Mouse (Mus musculus) heart, adult 18-20 months (tissue): ENCODE results near the gene Itgbl1. TPM values are rescaled to one million over a fixed set of nuclear protein-coding genes. Genes with fewer than 3 reads are reported as not detected.
"Not testable (repeated sequence)": the region's sequence is repeated elsewhere in the genome, so short reads cannot be mapped to it uniquely, and the experiment has no call there.

ENCODE experiments used
- DNase-seq, 2 experiments: peaks; one replicate each; pipeline ENCODE4 v3.0.0; 2021 to 2022; ENCODE audit warnings: mixed read lengths in 1 of 2
- long read RNA-seq, 2 experiments: library from polyadenylated mRNA; stranded (forward); transcript quantifications; one replicate each; pipeline ENCODE4 v2.0.0; 2021
- total RNA-seq, 2 experiments: library from RNA; stranded (reverse); gene quantifications; 2 replicates each; pipeline ENCODE4 v1.2.3; 2021

Gene Itgbl1
- 1 to 10 TPM; 3.0 to 4.3 TPM for total RNA-seq
- long read RNA-seq, experiment 1, full-length matches to known transcripts: 7 of 8 reads
- long read RNA-seq, experiment 1, partial matches to known transcripts: 1 of 8 reads
- long read RNA-seq, experiment 1, other reads (novel, unspliced or antisense): 0 of 8 reads
- long read RNA-seq, experiment 2, full-length matches to known transcripts: 2 of 2 reads
- long read RNA-seq, experiment 2, partial matches to known transcripts: 0 of 2 reads
- long read RNA-seq, experiment 2, other reads (novel, unspliced or antisense): 0 of 2 reads

DNA sequence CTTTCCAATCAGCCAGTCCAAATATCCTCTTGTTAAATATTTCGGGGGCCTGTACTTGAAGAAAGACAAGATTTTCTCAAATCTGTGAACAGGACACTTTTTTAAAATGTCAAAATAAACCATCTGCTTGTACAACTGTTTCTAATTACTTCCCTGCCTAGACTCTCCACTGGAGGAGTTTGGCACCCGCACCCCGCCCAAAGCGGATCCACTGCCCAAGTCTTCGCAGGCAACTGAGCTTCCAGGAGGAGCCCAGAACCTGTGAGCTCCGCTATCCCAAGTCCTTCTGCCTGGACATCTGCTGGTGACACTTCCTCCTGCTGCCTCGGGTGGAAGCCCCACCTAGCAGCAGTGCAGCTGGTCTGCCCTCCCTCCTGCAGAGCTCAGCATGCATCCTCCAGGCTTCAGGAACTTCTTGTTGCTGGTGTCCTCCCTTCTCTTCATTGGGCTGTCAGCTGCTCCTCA lies at the start of gene Itgbl1:
Gene Itgbl1, plus strand, starts transcription at position 51 of the 465 bp plus-strand sequence.
- peak; percentile 46 to 49 for DNase-seq

- DNase-seq: no peak
These were observed 36.8 kb upstream of the Itgbl1 start for GRCm38 (mm10) chr14:123622969-123623368.

GRCm38 (mm10) chr14:123626501-123627179 lies 33.1 kb upstream of the Itgbl1 start, which contains the start of gene Nalcn:
Gene Nalcn (minus strand): TSS chr14:123627144.
- peak; percentile 8 to 22 for DNase-seq

GRCm38 (mm10) chr14:123627180-123627562 lies 32.6 kb upstream of the Itgbl1 start:
- DNase-seq: no peak

DNA sequence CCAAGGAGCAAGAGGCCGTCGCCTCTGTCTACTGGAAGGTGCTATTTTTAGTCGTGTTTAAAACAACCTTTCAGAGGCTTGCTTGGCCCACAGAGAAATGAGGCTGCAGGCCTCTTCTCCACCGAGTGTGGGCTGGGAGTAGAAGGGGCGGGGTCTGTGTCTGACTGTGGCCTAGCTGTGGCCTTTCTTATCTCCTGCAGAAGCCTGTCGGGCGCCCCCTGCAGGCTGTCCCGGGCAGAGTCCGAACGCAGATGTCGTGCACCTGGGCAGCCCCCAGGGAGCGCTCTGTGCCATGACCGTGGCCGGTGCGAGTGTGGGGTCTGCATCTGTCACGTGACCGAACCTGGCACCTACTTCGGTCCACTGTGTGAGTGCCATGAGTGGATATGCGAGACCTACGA lies 1.3 kb downstream of the Itgbl1 start:
- peak; percentile 35 to 55 for DNase-seq

DNA sequence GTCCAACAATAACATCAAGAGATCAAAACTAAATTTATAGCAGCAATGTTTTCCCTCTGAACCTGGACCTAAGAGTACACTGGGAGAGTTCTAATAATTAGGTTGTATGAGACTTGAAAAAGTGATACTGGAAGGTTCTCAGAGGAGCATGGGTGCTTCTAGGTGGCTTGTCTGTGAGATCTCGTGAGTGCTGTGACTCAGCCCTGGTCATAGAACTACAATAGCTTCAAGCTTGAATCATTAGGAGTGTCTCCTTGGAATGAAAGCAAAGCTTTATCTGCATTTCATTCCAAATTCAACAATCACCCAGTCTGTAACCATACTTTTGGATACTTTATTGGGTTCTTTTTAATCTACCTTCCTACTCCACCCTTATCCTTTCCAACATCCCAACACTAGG lies 2.6 kb downstream of the Itgbl1 start:
- peak; percentile 13 to 30 for DNase-seq

DNA sequence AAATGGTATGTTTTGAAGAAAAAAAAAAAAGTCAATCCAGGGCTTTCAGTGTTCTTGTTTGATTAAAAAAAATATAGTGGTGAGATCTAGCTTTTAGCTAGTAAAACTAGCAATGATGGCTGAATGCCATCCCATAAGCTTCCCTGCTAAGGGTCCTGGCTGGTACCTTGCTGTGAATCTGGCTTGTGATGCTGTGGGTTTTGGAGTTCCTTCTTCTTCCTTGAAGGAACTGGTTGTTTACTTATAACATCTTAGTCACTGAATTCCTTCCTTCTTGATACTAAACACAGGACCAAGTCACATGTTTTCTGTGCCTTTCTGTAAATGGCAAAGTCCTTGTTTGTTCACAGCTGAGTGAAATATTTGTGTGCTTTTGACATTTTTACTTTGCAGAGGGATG lies 3.4 kb downstream of the Itgbl1 start:
- no peak for DNase-seq

GRCm38 (mm10) chr14:123664451-123664850 lies 4.7 kb downstream of the Itgbl1 start:
- no peak for DNase-seq

GRCm38 (mm10) chr14:123671076-123671475 lies 11.3 kb downstream of the Itgbl1 start:
- DNase-seq: not testable (repeated sequence)

DNA sequence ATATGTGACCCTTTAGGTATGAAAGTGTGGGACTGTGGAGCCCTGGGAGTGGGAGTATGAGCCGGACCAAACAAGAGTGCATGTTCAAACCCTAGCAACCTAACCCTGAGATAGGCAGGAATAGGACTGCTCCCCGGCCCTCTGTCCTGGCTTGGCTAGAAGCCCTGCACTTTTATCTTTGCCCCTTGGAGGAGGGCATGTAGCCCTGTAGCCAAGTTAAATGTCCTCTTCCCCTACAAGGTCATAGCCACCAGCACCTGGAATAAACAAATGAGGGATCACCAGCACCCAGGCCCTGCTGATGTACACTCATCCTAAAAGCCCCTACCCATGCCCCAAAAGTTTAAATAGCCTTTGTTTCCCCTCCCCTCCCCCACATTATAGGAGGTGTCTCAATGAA lies 18.3 kb downstream of the Itgbl1 start:
- no peak for DNase-seq

DNA sequence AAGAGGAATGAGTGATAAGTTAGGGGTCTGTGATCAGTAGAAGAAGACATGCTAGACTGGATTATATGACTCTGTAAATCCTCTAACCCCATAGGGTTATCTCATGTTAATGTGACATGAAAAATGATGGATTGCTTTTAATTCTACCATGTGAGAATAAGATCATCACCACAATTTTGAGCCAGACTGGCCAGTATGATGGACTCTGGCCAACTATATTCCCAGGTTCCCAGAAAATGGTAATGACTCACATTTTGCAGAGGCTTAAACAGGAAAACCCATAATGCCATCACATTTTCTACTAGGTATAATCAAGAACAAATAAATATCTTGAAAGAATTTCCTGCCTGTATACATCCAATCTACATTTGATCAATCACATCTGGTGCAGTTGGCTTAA lies 55.0 kb downstream of the Itgbl1 start:
- no peak for DNase-seq

DNA sequence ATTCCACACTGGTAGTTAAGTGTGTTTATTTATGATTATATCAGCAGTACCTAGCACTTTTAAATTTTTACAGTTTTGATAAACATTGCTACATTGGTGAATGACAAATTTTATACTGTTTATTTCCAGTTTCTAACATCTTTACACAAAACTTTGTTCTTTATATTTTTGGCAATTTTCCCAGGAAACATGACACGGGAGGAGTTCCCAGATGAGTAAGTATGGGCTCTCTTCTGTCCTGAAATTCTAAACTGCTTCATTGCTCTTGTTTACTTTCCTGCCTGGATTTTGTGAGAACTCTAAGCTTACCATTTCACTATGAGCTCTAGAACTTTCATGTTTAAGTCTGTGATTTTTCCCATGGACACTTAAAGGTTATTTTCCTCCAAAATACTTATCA lies 82.3 kb downstream of the Itgbl1 start:
- DNase-seq: no peak

- DNase-seq: no peak
These were observed 91.2 kb downstream of the Itgbl1 start for GRCm38 (mm10) chr14:123751017-123751416.

DNA sequence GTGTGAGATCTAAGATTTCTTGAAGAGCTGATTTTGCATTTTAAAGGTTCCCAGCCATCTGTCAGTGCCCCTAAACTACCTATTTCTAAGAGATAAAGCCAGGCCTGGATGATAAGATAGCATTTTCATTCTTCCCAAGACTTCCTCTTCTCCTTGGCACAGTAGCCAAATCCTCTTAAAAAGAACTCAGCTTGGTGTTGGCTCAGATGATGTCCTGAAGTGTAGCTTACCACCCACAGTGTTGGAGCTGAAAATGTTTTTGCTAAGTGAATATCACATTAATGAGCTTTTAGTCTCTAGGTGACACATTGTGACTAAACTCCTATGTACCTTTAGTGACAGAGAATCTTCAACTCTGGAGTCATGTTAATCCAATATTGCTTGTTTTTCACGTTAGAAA lies 99.8 kb downstream of the Itgbl1 start:
- no peak for DNase-seq

GRCm38 (mm10) chr14:123760079-123760478 lies 100.3 kb downstream of the Itgbl1 start:
- DNase-seq: no peak

DNA sequence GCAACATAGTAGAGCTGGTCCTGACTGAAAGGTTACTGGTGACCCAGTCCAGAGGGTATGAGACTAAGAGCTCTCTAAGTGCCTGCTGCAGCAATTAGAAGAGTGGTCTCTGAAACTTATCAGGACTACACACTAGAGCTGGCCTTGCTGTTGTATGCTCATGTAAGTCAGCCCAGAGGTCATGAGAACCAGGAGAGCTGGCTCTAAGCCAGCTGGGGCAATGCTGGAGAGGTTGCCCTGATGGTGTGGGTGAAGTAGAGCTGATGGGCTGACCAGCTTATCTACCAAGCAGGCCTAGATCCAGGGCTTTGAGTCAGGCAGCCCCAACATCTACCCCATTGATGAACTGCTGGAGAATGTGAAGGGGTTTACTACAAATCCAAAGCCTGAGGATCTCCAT lies 142.0 kb downstream of the Itgbl1 start:
- DNase-seq: peak in 1 of 2 experiments; percentile 9

DNA sequence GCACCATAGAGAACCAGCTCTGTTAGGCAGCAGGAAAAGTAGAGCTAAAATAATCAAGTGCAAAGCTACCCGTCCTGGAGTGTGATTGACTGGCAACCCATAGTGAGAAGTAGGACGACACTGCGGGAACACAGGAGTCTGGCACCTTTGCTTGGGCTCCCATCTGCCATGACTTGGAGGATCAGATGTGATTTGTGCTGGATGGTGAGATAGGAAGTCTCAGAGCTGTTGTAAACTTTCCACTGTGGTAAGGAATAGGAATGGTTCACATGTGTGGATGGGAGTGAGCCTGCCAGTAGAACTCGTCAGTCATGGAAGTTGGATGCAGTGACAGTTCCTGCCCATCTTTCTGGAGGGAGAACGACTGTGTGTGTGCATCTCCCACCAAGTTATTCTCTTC lies 177.9 kb downstream of the Itgbl1 start:
- no peak for DNase-seq

DNA sequence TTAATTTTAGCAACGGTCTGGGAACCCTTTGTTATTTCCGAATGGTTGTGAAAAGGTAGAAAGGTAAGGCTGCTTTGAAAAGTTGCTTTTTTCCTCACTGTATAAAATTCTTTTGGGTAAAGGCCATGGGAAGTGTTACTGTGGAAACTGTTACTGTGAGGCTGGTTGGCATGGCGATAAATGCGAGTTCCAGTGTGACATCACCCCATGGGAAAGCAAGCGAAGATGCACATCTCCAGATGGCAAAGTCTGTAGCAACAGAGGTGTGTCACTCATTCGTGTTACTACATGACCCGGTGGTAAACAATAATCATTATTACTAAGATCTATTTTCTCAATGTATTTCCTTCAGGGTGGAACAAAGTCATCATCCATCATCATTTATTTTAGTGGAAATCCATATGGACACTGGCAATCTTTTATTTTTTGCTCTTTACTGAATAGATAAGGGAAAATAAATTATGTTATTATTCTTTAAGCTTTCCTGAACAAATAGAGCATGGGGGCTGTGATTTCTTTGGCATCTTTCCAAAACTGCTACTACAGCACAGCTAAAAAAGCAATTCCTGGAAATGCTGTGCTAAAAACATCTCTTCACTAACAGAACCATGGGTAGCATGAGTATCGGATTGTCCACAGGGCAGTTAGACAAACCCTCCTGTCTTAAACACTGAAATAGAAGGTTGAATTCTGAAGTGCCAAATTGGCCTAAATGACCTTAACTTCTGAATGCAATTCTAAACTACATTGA lies 184.1 kb downstream of the Itgbl1 start:
- no peak for DNase-seq

GRCm38 (mm10) chr14:123864531-123864930 lies 204.8 kb downstream of the Itgbl1 start:
- DNase-seq: no peak

GRCm38 (mm10) chr14:123865779-123866726 lies 206.3 kb downstream of the Itgbl1 start:
- DNase-seq: no peak

DNA sequence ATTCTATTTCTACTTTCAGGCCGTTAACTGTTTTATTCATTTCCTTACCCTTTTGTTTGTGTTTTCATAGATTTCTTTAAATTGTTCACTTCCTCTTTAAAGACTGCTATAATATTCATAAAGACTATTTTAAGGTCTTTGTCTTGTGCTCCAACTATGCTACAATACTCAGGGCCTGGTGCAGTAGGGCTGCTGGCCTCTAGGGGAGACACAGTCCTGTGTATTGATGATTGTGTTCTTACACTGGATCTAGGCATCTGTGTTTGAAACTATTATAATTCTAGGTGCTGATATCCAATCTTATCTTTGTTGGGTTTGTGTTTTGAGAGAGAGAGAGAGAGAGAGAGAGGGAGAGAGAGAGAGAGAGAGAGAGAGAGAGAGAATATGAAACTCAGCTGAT lies 268.1 kb downstream of the Itgbl1 start:
- DNase-seq: no peak

DNA sequence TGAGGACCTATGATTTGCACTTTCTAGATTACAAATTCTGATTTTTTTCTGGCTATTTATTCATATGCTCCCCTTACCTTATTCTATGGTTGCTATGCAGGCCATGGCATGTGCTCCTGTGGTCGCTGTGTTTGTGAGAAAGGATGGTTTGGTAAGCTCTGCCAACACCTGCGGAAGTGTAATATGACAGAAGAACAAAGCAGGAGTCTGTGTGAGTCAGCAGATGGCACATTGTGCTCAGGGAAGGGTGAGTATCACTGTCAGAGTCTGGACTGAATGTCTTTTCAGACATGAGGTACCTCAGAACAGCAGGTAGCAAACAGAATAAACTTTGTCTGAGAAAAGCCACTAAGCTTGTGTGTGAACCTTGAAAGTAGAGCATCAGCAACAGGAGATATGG lies 306.8 kb downstream of the Itgbl1 start:
- DNase-seq: no peak
